Mouse (Mus musculus) forebrain, embryonic 10.5 days (tissue): ENCODE results near the gene 6030445D17Rik. TPM values are rescaled to one million over a fixed set of nuclear protein-coding genes. Genes with fewer than 3 reads are reported as not detected.

Experiments used
- DNase-seq: peaks from one replicate; pipeline ENCODE4 v3.0.0-alpha.2; 2017; ENCODE audit warnings: low spot score; ENCODE audit errors: extremely low spot score
- H3K27ac ChIP-seq: fragments of 300-500 bp; sonication (generic); 2 replicates; pipeline ENCODE4 v1.5.1; 2016; ENCODE audit warnings: mild to moderate bottlenecking
- H3K27me3 ChIP-seq: fragments of 300-500 bp; sonication (generic); 2 replicates; pipeline ENCODE4 v1.6.1; 2016; ENCODE audit warnings: mild to moderate bottlenecking; ENCODE audit not compliant: poor library complexity, severe bottlenecking
- H3K36me3 ChIP-seq: fragments of 300-500 bp; sonication (generic); replicated peaks from 2 replicates; pipeline ENCODE4 v1.6.1; 2016; ENCODE audit warnings: mild to moderate bottlenecking, moderate library complexity
- H3K4me1 ChIP-seq: fragments of 300-500 bp; sonication (generic); 2 replicates; pipeline ENCODE4 v1.6.1; 2016
- H3K4me3 ChIP-seq: fragments of 300-500 bp; sonication (generic); 2 replicates; pipeline ENCODE4 v1.5.1; 2016; ENCODE audit warnings: mild to moderate bottlenecking, moderate library complexity
- H3K9me3 ChIP-seq: fragments of 300-500 bp; sonication (generic); 2 replicates; pipeline ENCODE4 v1.6.1; 2016; ENCODE audit warnings: mild to moderate bottlenecking, moderate library complexity
- WGBS: fragments of 180-500 bp; shearing (Covaris S2); methylation state at CpG from one replicate; pipeline ENCODE4 v1.1.7; 2016; 5-methylcytosine and 5-hydroxymethylcytosine counted together
- polyA plus RNA-seq: library from polyadenylated mRNA; unstranded; fragments of >200 nt; fragmentation: Nextera tagmentation; extraction: Ambion mirVana; gene quantifications from 2 replicates; pipeline ENCODE4 v1.2.1, GENCODE M21; 2016

Gene 6030445D17Rik
- polyA plus RNA-seq, 1 experiment from 2014 or later: 0.07 TPM

GRCm38 (mm10) chr4:136444561-136444960 lies 17.5 kb upstream of the 6030445D17Rik start:
- Histone ChIP-seq H3K4me3 (no peak overlapping the region), H3K27ac (no peak overlapping the region), H3K4me1 (no peaks in the 10 kb centered on the region; the same call in 1 of the 2 replicates), H3K36me3 (no peaks in the 10 kb centered on the region), H3K27me3 (no peaks in the 10 kb centered on the region), H3K9me3 (no peaks in the 10 kb centered on the region)
- WGBS: 86% methylated on average over 4 of the region's 4 CpGs
- DNase-seq: no peak

GRCm38 (mm10) chr4:136449795-136450194 lies 12.3 kb upstream of the 6030445D17Rik start:
- H3K4me3 ChIP-seq: no peak overlapping the region
- no peak overlapping the region for H3K27ac ChIP-seq
- peaks cover 5% of the 10 kb centered on the region; the same call in 1 of the 2 replicates for H3K4me1 ChIP-seq
- WGBS: 93% methylated on average over 5 of the region's 5 CpGs
- H3K27me3 ChIP-seq: no peaks in the 10 kb centered on the region
- no peaks in the 10 kb centered on the region for H3K9me3 ChIP-seq
- H3K36me3 ChIP-seq: no peaks in the 10 kb centered on the region
- DNase-seq: no peak

DNA sequence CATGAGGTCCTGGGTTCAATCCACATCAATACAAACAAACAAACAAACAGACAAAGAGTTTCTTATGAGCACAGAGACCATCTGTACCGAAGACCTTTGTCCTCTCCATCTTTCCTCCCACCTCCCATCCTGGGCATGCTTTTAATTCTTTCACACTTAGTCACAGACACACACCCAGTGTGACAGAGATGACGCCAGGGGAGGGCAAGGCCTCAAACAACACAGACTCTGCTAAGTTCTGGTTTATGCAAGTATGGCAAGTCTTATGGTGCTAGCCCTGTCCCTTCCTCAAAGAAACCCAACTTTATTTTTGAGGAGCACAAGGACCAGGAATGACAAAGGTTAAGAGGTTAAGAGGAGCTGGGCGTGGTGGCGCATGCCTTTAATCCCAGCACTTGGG lies 11.8 kb upstream of the 6030445D17Rik start:
- Histone ChIP-seq H3K9me3 (no peaks in the 10 kb centered on the region), H3K36me3 (no peaks in the 10 kb centered on the region), H3K27me3 (no peaks in the 10 kb centered on the region), H3K4me1 (peaks cover 10% of the 10 kb centered on the region), H3K27ac (no peak overlapping the region), H3K4me3 (no peak overlapping the region)
- 88% methylated on average over 4 of the region's 4 CpGs for WGBS
- no peak for DNase-seq

DNA sequence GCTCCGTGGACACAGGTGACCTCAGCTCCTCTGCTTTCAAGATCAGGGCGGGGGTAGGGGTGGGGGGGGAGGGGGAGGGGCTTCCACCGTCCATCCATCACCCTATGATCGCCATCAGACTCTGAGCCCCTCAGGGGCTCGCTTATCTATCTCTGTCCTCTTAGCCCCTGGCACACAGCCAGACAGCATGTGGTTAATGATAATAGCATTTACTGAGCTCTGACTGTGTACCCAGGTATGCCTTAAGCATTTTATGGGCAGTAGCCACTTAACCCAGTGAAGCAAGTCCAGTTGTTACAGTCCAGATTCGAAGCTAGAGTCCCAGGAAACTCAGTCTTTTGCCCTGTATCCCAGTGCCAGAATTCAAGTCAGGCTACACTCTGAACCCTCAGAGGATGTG lies 10.5 kb upstream of the 6030445D17Rik start:
- Histone ChIP-seq H3K27ac (no peak overlapping the region), H3K4me1 (peaks cover 12% of the 10 kb centered on the region), H3K4me3 (no peak overlapping the region), H3K36me3 (no peaks in the 10 kb centered on the region), H3K9me3 (no peaks in the 10 kb centered on the region), H3K27me3 (no peaks in the 10 kb centered on the region)
- WGBS: 39% methylated on average over 6 of the region's 6 CpGs
- DNase-seq: no peak

GRCm38 (mm10) chr4:136452286-136452685 lies 9.8 kb upstream of the 6030445D17Rik start:
- H3K4me1 ChIP-seq: peaks cover 12% of the 10 kb centered on the region
- H3K9me3 ChIP-seq: no peaks in the 10 kb centered on the region
- no peaks in the 10 kb centered on the region for H3K27me3 ChIP-seq
- 81% methylated on average over 3 of the region's 3 CpGs for WGBS
- no peak for DNase-seq
- H3K4me3 ChIP-seq: no peak overlapping the region
- no peaks in the 10 kb centered on the region for H3K36me3 ChIP-seq
- no peak overlapping the region for H3K27ac ChIP-seq

- H3K27me3 ChIP-seq: no peaks in the 10 kb centered on the region
- no peak for DNase-seq
- no peaks in the 10 kb centered on the region for H3K9me3 ChIP-seq
- H3K4me1 ChIP-seq: peaks cover 12% of the 10 kb centered on the region
- H3K36me3 ChIP-seq: no peaks in the 10 kb centered on the region
- no peak overlapping the region for H3K4me3 ChIP-seq
- 76% methylated on average over 5 of the region's 5 CpGs for WGBS
- H3K27ac ChIP-seq: no peak overlapping the region
Observed at GRCm38 (mm10) chr4:136452792-136453191, 9.3 kb upstream of the 6030445D17Rik start.

DNA sequence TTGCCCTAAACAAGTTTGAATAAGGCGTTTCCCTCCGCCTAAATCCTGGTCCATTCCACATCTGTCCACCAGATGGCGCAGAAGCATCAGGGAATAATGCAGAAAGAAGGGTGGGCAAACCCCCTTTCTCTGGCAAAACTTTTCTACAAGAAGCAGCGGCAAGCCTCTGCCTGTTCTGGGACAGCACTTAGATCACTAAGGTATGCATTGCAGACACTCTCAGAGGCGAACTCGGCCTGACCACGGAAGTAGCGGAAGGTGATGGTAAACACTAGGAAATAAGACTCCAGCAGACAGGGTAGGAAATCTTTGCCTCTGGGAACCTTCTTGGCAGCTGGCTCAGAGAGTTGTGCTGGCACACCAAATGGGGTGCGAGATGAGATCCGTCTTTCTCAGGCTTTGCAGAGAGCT lies 7.2 kb upstream of the 6030445D17Rik start:
- Histone ChIP-seq H3K4me3 (peak overlapping the region; percentile 26; the same call in 1 of the 2 replicates), H3K9me3 (no peaks in the 10 kb centered on the region), H3K36me3 (no peaks in the 10 kb centered on the region), H3K27ac (no peak overlapping the region), H3K27me3 (no peaks in the 10 kb centered on the region; the same call in 1 of the 2 replicates), H3K4me1 (peaks cover 12% of the 10 kb centered on the region)
- DNase-seq: peak; percentile 84
- 13% methylated on average over 10 of the region's 10 CpGs for WGBS

GRCm38 (mm10) chr4:136456516-136457218 lies 5.4 kb upstream of the 6030445D17Rik start:
- Histone ChIP-seq H3K27ac (no peak overlapping the region), H3K27me3 (peaks cover 13% of the 10 kb centered on the region), H3K4me1 (peaks cover 16% of the 10 kb centered on the region), H3K36me3 (no peaks in the 10 kb centered on the region), H3K4me3 (no peak overlapping the region), H3K9me3 (no peaks in the 10 kb centered on the region)
- no peak for DNase-seq
- 91% methylated on average over 6 of the region's 6 CpGs for WGBS

- peaks cover 29% of the 10 kb centered on the region for H3K27me3 ChIP-seq
- 82% methylated on average over 7 of the region's 7 CpGs for WGBS
- H3K4me3 ChIP-seq: no peak overlapping the region
- H3K27ac ChIP-seq: no peak overlapping the region
- peaks cover 30% of the 10 kb centered on the region for H3K4me1 ChIP-seq
- no peaks in the 10 kb centered on the region for H3K9me3 ChIP-seq
- no peak for DNase-seq
- no peaks in the 10 kb centered on the region for H3K36me3 ChIP-seq
Observed at GRCm38 (mm10) chr4:136458276-136458675, 3.8 kb upstream of the 6030445D17Rik start.

GRCm38 (mm10) chr4:136459210-136459609 lies 2.8 kb upstream of the 6030445D17Rik start:
- no peak overlapping the region for H3K27ac ChIP-seq
- 85% methylated on average over 12 of the region's 12 CpGs for WGBS
- no peak for DNase-seq
- H3K4me1 ChIP-seq: peaks cover 38% of the 10 kb centered on the region
- H3K9me3 ChIP-seq: no peaks in the 10 kb centered on the region
- H3K4me3 ChIP-seq: no peak overlapping the region
- no peaks in the 10 kb centered on the region for H3K36me3 ChIP-seq
- H3K27me3 ChIP-seq: peaks cover 38% of the 10 kb centered on the region

GRCm38 (mm10) chr4:136461206-136461605 lies 844 bp upstream of the 6030445D17Rik start:
- Histone ChIP-seq H3K27ac (no peak overlapping the region), H3K4me3 (no peak overlapping the region), H3K36me3 (no peaks in the 10 kb centered on the region), H3K27me3 (peaks cover 58% of the 10 kb centered on the region), H3K9me3 (no peaks in the 10 kb centered on the region), H3K4me1 (peaks cover 35% of the 10 kb centered on the region)
- WGBS: 23% methylated on average over 4 of the region's 4 CpGs
- no peak for DNase-seq

GRCm38 (mm10) chr4:136461761-136462085 lies 327 bp upstream of the 6030445D17Rik start:
- Histone ChIP-seq H3K27me3 (peaks cover 61% of the 10 kb centered on the region), H3K27ac (peak overlapping the region; percentile 85), H3K36me3 (no peaks in the 10 kb centered on the region), H3K4me1 (peaks cover 35% of the 10 kb centered on the region), H3K4me3 (peak overlapping the region; percentile 76), H3K9me3 (no peaks in the 10 kb centered on the region)
- 9% methylated on average over 6 of the region's 6 CpGs for WGBS
- no peak for DNase-seq

- H3K27ac ChIP-seq: peak overlapping the region; percentile 85
- peak; percentile 59 for DNase-seq
- peaks cover 61% of the 10 kb centered on the region for H3K27me3 ChIP-seq
- under 1% methylated on average over 8 of the region's 8 CpGs for WGBS
- H3K36me3 ChIP-seq: no peaks in the 10 kb centered on the region
- H3K4me1 ChIP-seq: peaks cover 35% of the 10 kb centered on the region
- H3K9me3 ChIP-seq: no peaks in the 10 kb centered on the region
- peak overlapping the region; percentile 76 for H3K4me3 ChIP-seq
Observed at GRCm38 (mm10) chr4:136462839-136463178, 759 bp downstream of the 6030445D17Rik start.

GRCm38 (mm10) chr4:136463436-136463835 lies 1.4 kb downstream of the 6030445D17Rik start:
- Histone ChIP-seq H3K27ac (no peak overlapping the region), H3K9me3 (no peaks in the 10 kb centered on the region), H3K4me3 (peak overlapping the region; percentile 76), H3K4me1 (peaks cover 35% of the 10 kb centered on the region), H3K27me3 (peaks cover 61% of the 10 kb centered on the region), H3K36me3 (no peaks in the 10 kb centered on the region)
- 10% methylated on average over 9 of the region's 9 CpGs for WGBS
- no peak for DNase-seq
